24 mouse cellular contexts compared by ENCODE assay signal in the genomic region with DNA sequence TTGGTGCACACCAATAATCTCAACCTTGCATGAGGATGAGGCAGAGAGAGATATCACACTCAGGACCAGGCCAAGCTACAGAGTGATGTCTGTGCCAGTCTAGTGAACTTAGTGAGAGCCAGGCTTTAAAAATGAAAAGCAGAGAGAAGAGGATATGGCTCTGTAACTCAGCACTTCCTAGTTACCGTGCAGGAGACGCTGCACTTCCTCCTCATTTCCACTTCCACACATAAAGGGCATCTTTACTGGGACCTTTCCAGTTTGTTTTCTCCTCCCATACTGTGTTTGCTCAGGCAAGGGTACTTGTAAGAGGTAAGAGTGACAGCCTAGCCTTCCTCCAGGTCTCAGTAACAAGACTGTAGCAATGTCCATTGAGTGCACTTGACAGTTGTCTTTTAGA.
DNase-seq lines count a peak whose midpoint lies in the region.
"Had no signal": no experiment of that assay in that cellular context is flagged by ENCODE, and none has a peak within 500 bp of the region (broad histone marks: within the 10 kb centered on the region; RNA-seq: fewer than 3 reads in every experiment).

No protein-coding gene starts in this region.

- 73% methylated on average over 2 of the region's 2 CpGs for WGBS in heart, embryonic 10.5 days
- WGBS in embryonic facial prominence, embryonic 10.5 days, result 75% methylated on average over 2 of the region's 2 CpGs

- no peak for DNase-seq in heart, embryonic 10.5 days (ENCODE audit: low spot score)
- DNase-seq in heart, adult 8-10 months (ENCODE audit: low spot score), result no peak
- DNase-seq in T-cell, adult 2 months (ENCODE audit: low spot score), result peak; percentile 15
- DNase-seq in naive thymus-derived CD4-positive, alpha-beta T cell, adult 2 months (ENCODE audit: low read depth), result peak; percentile 55
- no peak for DNase-seq in neural tube, embryonic 10.5 days (ENCODE audit: extremely low spot score, low spot score)
- no peak for DNase-seq in embryonic facial prominence, embryonic 10.5 days (ENCODE audit: low spot score)
- DNase-seq in urinary bladder, postnatal 36 days (ENCODE audit: low spot score in 2 of 2), result no peak
- no peak for DNase-seq in lung, postnatal 4 days
- DNase-seq: adrenal gland, adult 2 months; adrenal gland, postnatal 14 days; B cell, adult 2 months; cerebellum, adult 11 months; cerebellum, adult 2 months; cerebellum, adult 9-11 months; cerebellum, postnatal 25 days; forebrain, postnatal 0 days; gastrocnemius, postnatal 25 days; heart, adult 18-20 months had no signal

- H3K4me1 ChIP-seq in heart, embryonic 10.5 days, result peaks cover 43% of the 10 kb centered on the region
- peaks cover 6% of the 10 kb centered on the region; the same call in 1 of the 2 replicates for H3K4me1 ChIP-seq in embryonic facial prominence, embryonic 10.5 days
- H3K4me1 ChIP-seq: hindbrain, embryonic 12.5 days had no signal

- H3K36me3 ChIP-seq in heart, embryonic 10.5 days, result no peaks in the 10 kb centered on the region
- no peaks in the 10 kb centered on the region for H3K36me3 ChIP-seq in embryonic facial prominence, embryonic 10.5 days (replicated peaks)
- H3K36me3 ChIP-seq: embryonic facial prominence, embryonic 13.5 days; forebrain, embryonic 10.5 days; G1E; hindbrain, embryonic 12.5 days had no signal

- H3K9me3 ChIP-seq in heart, embryonic 10.5 days, result no peaks in the 10 kb centered on the region
- H3K9me3 ChIP-seq in embryonic facial prominence, embryonic 10.5 days, result no peaks in the 10 kb centered on the region
- H3K9me3 ChIP-seq: embryonic facial prominence, embryonic 13.5 days; forebrain, embryonic 10.5 days; G1E; hindbrain, embryonic 12.5 days had no signal

- H3K27ac ChIP-seq in heart, embryonic 10.5 days, result 0 out of 2 replicates have a peak overlapping the region, but pooled peaks have one; percentile 29
- H3K27ac ChIP-seq in embryonic facial prominence, embryonic 10.5 days (replicated peaks), result no peak overlapping the region
- H3K27ac ChIP-seq: embryonic facial prominence, embryonic 13.5 days; forebrain, embryonic 10.5 days; hindbrain, embryonic 12.5 days had no signal

- H3K4me3 ChIP-seq in heart, embryonic 10.5 days, result no peak overlapping the region
- H3K4me3 ChIP-seq in embryonic facial prominence, embryonic 10.5 days, result no peak overlapping the region
- H3K4me3 ChIP-seq: embryonic facial prominence, embryonic 13.5 days; erythroblast, embryonic 14.5 days; forebrain, embryonic 10.5 days; hindbrain, embryonic 12.5 days had no signal

- H3K27me3 ChIP-seq in heart, embryonic 10.5 days (ENCODE audit: insufficient read depth, poor library complexity, severe bottlenecking), result no peaks in the 10 kb centered on the region
- H3K27me3 ChIP-seq in embryonic facial prominence, embryonic 10.5 days (replicated peaks; ENCODE audit: low read depth, poor library complexity, severe bottlenecking), result no peaks in the 10 kb centered on the region
- H3K27me3 ChIP-seq: hindbrain, embryonic 12.5 days; Patski had no signal

Comparison
In these comparisons a context has a peak if more than half of its experiments do, and no peak if none do; other contexts are left out.
1. DNase-seq: peak in T-cell, adult 2 months (single experiment) and naive thymus-derived CD4-positive, alpha-beta T cell, adult 2 months (single experiment); none in heart, embryonic 10.5 days (single experiment), heart, adult 8-10 months (single experiment), neural tube, embryonic 10.5 days (single experiment), embryonic facial prominence, embryonic 10.5 days (single experiment), urinary bladder, postnatal 36 days (0 of 2) and lung, postnatal 4 days (0 of 2).